Mouse (Mus musculus) Patski (cell line): ENCODE data around the gene Jmjd1c. TPM values are rescaled to one million over a fixed set of nuclear protein-coding genes. Genes with fewer than 3 reads are reported as not detected.

Experiments
- ATAC-seq: fragments of 100-300 bp; one replicate; pipeline ENCODE4 v1.8.0; 2021
- CTCF ChIA-PET: fragments of 350-600 bp; sonication (Branson Sonifier 250); formaldehyde crosslinking; loops from one replicate; lab custom pipeline; 2022; ENCODE audit warnings: inconsistent platforms; lab: Charles Lee
- POLR2A ChIA-PET: fragments of 350-600 bp; sonication (Branson Sonifier 250); formaldehyde crosslinking; loops from one replicate; lab custom pipeline; 2022; ENCODE audit warnings: antibody characterized with exemption, inconsistent platforms; lab: Charles Lee
- DNase-seq: peaks from one replicate; pipeline ENCODE4 v3.0.0-alpha.2; 2011; ENCODE audit warnings: low read depth, low spot score
- H3K27me3 ChIP-seq: fragments of 371-371 bp; one replicate; pipeline ENCODE4 v1.5.1; 2021
- CTCF ChIP-seq: fragments of 100-300 bp; IDR thresholded peaks from one replicate; pipeline ENCODE4 v1.5.1; 2021
- in situ Hi-C: fragments of 300-500 bp; cut with MboI; formaldehyde crosslinking; loops from 3 replicates; pipeline ENCODE4 v1.11.1; 2018; ENCODE audit warnings: low pct_unique_long_range_greater_than_20kb, mixed read lengths
- polyA plus RNA-seq: library from polyadenylated mRNA; unstranded; gene quantifications from one replicate; pipeline ENCODE4 v1.2.3, GENCODE M21; 2021

The Jmjd1c gene
- polyA plus RNA-seq, 1 experiment from 2014 or later: 26.1 TPM

DNA sequence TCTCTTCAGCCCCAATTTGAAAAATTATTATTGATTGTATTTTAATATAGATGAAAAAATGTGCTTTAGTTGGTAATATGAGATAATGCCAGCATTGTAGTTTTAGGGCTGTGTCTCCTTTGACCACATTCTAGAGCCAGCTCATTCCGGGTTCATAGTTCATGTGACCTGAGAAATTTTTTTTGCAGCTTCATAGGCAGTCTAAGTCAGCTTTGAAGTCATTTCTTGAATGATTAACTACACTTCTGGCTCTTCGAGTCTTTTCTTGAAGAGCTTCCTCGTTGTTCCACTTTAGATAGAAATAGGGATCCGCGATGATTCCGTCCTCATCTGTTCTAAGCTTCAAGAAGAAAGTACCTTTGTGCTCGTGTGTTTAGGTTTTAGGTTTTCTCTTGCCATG lies 80.1 kb downstream of the Jmjd1c start:
- no peaks in the 10 kb centered on the region for H3K27me3 ChIP-seq
- no peak for TF ChIP-seq CTCF
- CTCF ChIA-PET: interaction anchor here (1.2 to 1.8 kb wide), 2 partner anchors 12 to 71 kb away, joined by 4 to 7 read pairs; no protein-coding TSS in a partner anchor
- no peak for DNase-seq
- in situ Hi-C loops: no loop called here
- POLR2A ChIA-PET: interaction anchor here (1.3 kb wide), 1 partner anchor 9 kb away, joined by 4 read pairs; no protein-coding TSS in a partner anchor
- ATAC-seq: no peak

GRCm38 (mm10) chr10:67176932-67177331 lies 81.0 kb downstream of the Jmjd1c start:
- ChIA-PET CTCF (interaction anchor here (1.0 to 1.2 kb wide), 3 partner anchors 8 to 70 kb away, joined by 4 read pairs; no protein-coding TSS in a partner anchor), POLR2A (no interaction called here)
- H3K27me3 ChIP-seq: no peaks in the 10 kb centered on the region
- DNase-seq (no peak), ATAC-seq (no peak)
- in situ Hi-C loops: no loop called here
- TF ChIP-seq CTCF: no peak

- in situ Hi-C loops: no loop called here
- DNase-seq: no peak
- no peak for ATAC-seq
- POLR2A ChIA-PET: interaction anchor here (0.7 kb wide), 1 partner anchor 46 kb away, joined by 3 read pairs; no protein-coding TSS in a partner anchor
- H3K27me3 ChIP-seq: no peaks in the 10 kb centered on the region
- CTCF ChIA-PET: interaction anchor here (1.0 to 1.2 kb wide), 2 partner anchors 9 to 28 kb away, joined by 4 read pairs; no protein-coding TSS in a partner anchor
- TF ChIP-seq CTCF: no peak
Measured at GRCm38 (mm10) chr10:67177410-67177809, 81.5 kb downstream of the Jmjd1c start.

DNA sequence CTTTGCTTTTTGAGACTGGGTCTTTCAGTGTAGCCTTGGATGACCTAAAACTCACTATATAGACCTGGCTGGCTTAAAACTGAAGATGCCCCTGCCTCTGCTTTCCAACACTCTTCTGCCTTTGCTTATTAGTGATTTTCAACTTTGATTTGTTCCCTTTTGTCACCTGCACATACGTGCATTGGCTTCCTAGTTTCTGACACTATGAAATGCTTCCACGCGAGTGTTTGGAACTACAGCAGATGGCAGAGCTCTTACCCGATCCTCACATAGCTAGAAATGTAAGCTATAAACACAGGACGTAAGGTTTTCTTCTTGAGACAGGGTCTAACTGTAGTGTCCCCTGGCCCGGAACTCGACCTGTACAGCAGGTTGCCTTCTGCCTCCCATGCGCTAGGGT lies 84.1 kb downstream of the Jmjd1c start:
- ChIA-PET POLR2A (no interaction called here), CTCF (no interaction called here)

GRCm38 (mm10) chr10:67180799-67181198 lies 84.9 kb downstream of the Jmjd1c start:
- no peak for TF ChIP-seq CTCF
- no peaks in the 10 kb centered on the region for H3K27me3 ChIP-seq
- ChIA-PET CTCF (no interaction called here), POLR2A (no interaction called here)
- ATAC-seq (no peak), DNase-seq (no peak)
- in situ Hi-C loops: no loop called here

More for the DNA sequence above, 84.1 kb downstream of the Jmjd1c start:
- ATAC-seq (no peak), DNase-seq (no peak)
- no peak for TF ChIP-seq CTCF
- in situ Hi-C loops: no loop called here
- no peaks in the 10 kb centered on the region for H3K27me3 ChIP-seq

GRCm38 (mm10) chr10:67182651-67183050 lies 86.7 kb downstream of the Jmjd1c start:
- in situ Hi-C loops: no loop called here
- ChIA-PET CTCF (interaction anchor here (1.3 kb wide), 1 partner anchor 75 kb away, joined by 3 read pairs; no protein-coding TSS in a partner anchor), POLR2A (no interaction called here)
- ATAC-seq: no peak
- DNase-seq: no peak
- H3K27me3 ChIP-seq: no peaks in the 10 kb centered on the region
- TF ChIP-seq CTCF: no peak

DNA sequence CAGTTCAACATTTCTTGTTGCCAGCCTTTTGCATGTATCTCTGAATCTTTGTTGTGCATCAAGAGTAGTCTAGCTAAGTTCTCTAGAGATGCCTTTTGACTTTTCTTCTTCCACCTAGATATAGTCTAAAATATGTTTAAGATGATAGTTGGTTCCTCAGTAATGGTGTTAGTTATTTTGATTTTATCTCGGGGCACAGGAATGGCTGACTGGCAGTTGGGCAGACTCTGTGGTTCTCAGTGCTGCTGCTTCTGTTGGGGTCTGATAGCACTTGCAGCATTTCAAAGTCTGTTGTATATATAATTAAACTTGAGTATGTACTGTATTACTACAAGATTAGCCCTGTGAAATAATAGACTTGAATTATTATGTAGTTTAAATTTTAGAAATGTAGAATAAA lies 87.2 kb downstream of the Jmjd1c start:
- DNase-seq: no peak
- TF ChIP-seq CTCF: no peak
- in situ Hi-C loops: no loop called here
- POLR2A ChIA-PET: no interaction called here
- no peak for ATAC-seq
- H3K27me3 ChIP-seq: no peaks in the 10 kb centered on the region
- CTCF ChIA-PET: interaction anchor here (1.3 kb wide), 1 partner anchor 75 kb away, joined by 3 read pairs; no protein-coding TSS in a partner anchor

DNA sequence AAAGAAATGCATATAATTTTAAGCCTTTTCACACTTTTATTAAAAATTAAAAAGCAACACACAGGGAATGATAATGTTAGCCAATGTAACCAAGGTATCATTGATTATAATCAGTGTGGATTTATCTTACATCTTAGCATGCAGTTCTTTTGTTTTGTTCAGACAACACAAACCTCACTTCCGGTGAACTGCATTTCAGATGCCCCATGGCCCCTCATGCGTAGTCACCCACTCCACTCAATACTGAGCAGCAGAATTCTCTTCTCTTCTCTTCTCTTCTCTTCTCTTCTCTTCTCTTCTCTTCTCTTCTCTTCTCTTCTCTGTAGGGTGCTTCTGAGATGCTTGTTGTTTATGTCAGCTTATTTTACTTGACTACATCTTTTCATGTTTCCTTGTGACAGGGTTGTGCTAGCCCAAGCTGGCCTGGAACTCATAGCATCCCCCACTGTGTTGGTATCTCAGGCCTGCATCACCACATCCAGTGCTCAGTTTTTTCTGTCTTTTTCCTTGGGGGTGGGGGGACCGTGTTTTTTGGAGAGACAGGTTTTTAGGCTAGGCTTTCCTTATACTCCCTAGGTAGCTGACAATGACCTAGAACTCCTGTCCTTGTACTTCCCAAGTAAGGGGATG lies 88.6 kb downstream of the Jmjd1c start:
- no peak for TF ChIP-seq CTCF
- in situ Hi-C loops: loop anchor here (5.0 kb wide), 1 partner anchor 87 kb away; the partner anchor contains the start of genes Jmjd1c and Reep3
- CTCF ChIA-PET: interaction anchor here (1.2 to 2.0 kb wide), 3 partner anchors 16 to 181 kb away, joined by 3 to 6 read pairs (median 4); no protein-coding TSS in a partner anchor
- no peaks in the 10 kb centered on the region for H3K27me3 ChIP-seq
- DNase-seq (no peak), ATAC-seq (no peak)
- POLR2A ChIA-PET: interaction anchor here (0.8 to 0.9 kb wide), 2 partner anchors 9 to 182 kb away, joined by 3 to 4 read pairs; no protein-coding TSS in a partner anchor

GRCm38 (mm10) chr10:67185491-67186081 lies 89.7 kb downstream of the Jmjd1c start:
- in situ Hi-C loops: loop anchor here (5.0 kb wide), 1 partner anchor 88 kb away; the partner anchor contains the start of genes Jmjd1c and Reep3
- DNase-seq (peak; percentile 88), ATAC-seq (peak; percentile 96)
- no peaks in the 10 kb centered on the region for H3K27me3 ChIP-seq
- CTCF ChIA-PET: interaction anchor here (0.9 to 2.0 kb wide), 7 partner anchors 9 to 182 kb away, joined by 3 to 6 read pairs (median 4); no protein-coding TSS in a partner anchor
- POLR2A ChIA-PET: interaction anchor here (0.7 to 1.2 kb wide), 4 partner anchors 10 to 276 kb away, joined by 3 to 4 read pairs (median 4); no protein-coding TSS in a partner anchor
- TF ChIP-seq CTCF: peak; percentile 47

DNA sequence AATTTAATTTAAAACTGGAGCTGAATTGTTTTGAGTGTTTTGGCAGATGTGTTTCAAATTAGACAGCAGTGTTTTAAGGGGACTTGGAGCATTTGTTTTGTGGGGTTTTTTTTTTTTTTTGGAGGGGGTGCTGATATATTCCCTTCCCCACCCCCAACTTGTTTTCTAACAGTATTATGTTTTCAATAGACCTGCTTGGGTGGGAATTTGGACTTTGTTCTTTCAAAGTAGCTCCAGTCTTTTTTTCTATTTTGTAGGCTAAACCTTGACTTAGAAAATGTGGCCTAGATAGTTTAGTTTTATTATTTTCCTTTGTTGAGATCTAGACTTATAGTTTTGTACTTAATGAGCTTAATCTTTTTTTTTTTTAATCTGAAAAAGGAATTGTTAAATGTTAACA lies 90.6 kb downstream of the Jmjd1c start:
- ChIA-PET POLR2A (interaction anchor here (1.0 to 1.2 kb wide), 2 partner anchors 89 to 302 kb away, joined by 3 to 4 read pairs; no protein-coding TSS in a partner anchor), CTCF (interaction anchor here (0.9 to 2.0 kb wide), 4 partner anchors 22 to 89 kb away, joined by 3 to 6 read pairs (median 4); no protein-coding TSS in a partner anchor)
- ATAC-seq: no peak
- no peaks in the 10 kb centered on the region for H3K27me3 ChIP-seq
- in situ Hi-C loops: loop anchor here (5.0 kb wide), 1 partner anchor 89 kb away; the partner anchor contains the start of genes Jmjd1c and Reep3
- TF ChIP-seq CTCF: no peak
- no peak for DNase-seq
